Mouse (Mus musculus) kidney, embryonic 14.5 days (tissue): Measurements from ENCODE around the gene Ikzf2. TPM values are rescaled to one million over a fixed set of nuclear protein-coding genes. Genes with fewer than 3 reads are reported as not detected.

ENCODE experiments used
- ATAC-seq: fragments of 200-750 bp; cut with Nextera tagmentation; 2 replicates; pipeline ENCODE4 v1.8.0; 2017; ENCODE audit warnings: moderate number of reproducible peaks, mild to moderate bottlenecking, moderate TSS enrichment, moderate library complexity; ENCODE audit not compliant: low FRiP score, low TSS enrichment
- H3K27ac ChIP-seq: fragments of 300-500 bp; sonication (generic); 2 replicates; pipeline ENCODE4 v1.5.1; 2014; ENCODE audit warnings: low read depth, mild to moderate bottlenecking, low read length, moderate library complexity, mixed read lengths
- H3K27me3 ChIP-seq: fragments of 300-500 bp; sonication (generic); 2 replicates; pipeline ENCODE4 v1.6.1; 2014; ENCODE audit warnings: mild to moderate bottlenecking, low read length; ENCODE audit not compliant: control insufficient read depth, insufficient read depth
- H3K36me3 ChIP-seq: fragments of 300-500 bp; sonication (generic); 2 replicates; pipeline ENCODE4 v1.6.1; 2014; ENCODE audit warnings: low read length, mixed read lengths; ENCODE audit not compliant: control insufficient read depth, insufficient read depth
- H3K4me1 ChIP-seq: fragments of 300-500 bp; sonication (generic); 2 replicates; pipeline ENCODE4 v1.6.1; 2014; ENCODE audit warnings: low read length, mixed read lengths; ENCODE audit not compliant: control insufficient read depth, insufficient read depth
- H3K4me2 ChIP-seq: fragments of 300-500 bp; sonication (generic); replicated peaks from 2 replicates; pipeline ENCODE4 v1.6.1; 2014; ENCODE audit warnings: low read depth, mild to moderate bottlenecking, low read length
- H3K4me3 ChIP-seq: fragments of 300-500 bp; sonication (generic); 2 replicates; pipeline ENCODE4 v1.5.1; 2014; ENCODE audit warnings: mild to moderate bottlenecking, low read length
- H3K9ac ChIP-seq: fragments of 300-500 bp; sonication (generic); 2 replicates; pipeline ENCODE4 v1.6.1; 2014; ENCODE audit warnings: low read depth, mild to moderate bottlenecking, low read length, moderate library complexity
- H3K9me3 ChIP-seq: fragments of 300-500 bp; sonication (generic); 2 replicates; pipeline ENCODE4 v1.6.1; 2016; ENCODE audit warnings: low read length; ENCODE audit not compliant: control insufficient read depth
- WGBS: fragments of 180-500 bp; shearing (Covaris S2); extraction: QIAGEN DNeasy Blood & Tissue Kit; methylation state at CpG from one replicate; pipeline ENCODE4 v1.1.7; 2014; 5-methylcytosine and 5-hydroxymethylcytosine counted together
- polyA plus RNA-seq: library from polyadenylated mRNA; unstranded; fragments of >200 nt; fragmentation: Nextera tagmentation; extraction: Ambion mirVana; gene quantifications from 2 replicates; pipeline ENCODE4 v1.2.1, GENCODE M21; 2014

Gene Ikzf2
- polyA plus RNA-seq, 1 experiment from 2014 or later, result 4.8 TPM

DNA sequence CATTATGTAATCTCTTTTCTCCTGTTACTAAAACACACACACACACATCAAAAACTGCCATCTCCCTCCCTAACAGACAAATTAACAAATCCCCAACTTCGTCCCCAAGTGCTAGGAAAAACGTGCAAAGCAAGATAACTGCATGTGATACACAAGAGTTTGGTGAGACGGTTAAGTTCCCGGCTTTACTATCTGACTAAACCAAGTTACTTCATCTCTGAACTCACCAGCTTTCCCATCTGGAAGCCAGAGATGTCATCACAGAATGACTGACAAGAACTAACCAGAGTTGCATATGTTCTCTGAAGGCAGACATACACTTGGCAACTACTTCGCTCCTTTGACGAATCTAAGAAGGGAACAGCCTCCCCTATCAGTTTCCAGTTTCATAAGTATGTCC is 56.5 kb downstream of the Ikzf2 start:
- H3K4me3 ChIP-seq, result no peak overlapping the region
- ATAC-seq, result no peak
- H3K9me3 ChIP-seq, result no peaks in the 10 kb centered on the region
- no peak overlapping the region for H3K27ac ChIP-seq
- H3K9ac ChIP-seq, result no peak overlapping the region
- no peak overlapping the region for H3K4me2 ChIP-seq
- no peaks in the 10 kb centered on the region for H3K36me3 ChIP-seq
- H3K4me1 ChIP-seq, result no peaks in the 10 kb centered on the region
- 85% methylated on average over 6 of the region's 6 CpGs for WGBS
- H3K27me3 ChIP-seq, result no peaks in the 10 kb centered on the region

DNA sequence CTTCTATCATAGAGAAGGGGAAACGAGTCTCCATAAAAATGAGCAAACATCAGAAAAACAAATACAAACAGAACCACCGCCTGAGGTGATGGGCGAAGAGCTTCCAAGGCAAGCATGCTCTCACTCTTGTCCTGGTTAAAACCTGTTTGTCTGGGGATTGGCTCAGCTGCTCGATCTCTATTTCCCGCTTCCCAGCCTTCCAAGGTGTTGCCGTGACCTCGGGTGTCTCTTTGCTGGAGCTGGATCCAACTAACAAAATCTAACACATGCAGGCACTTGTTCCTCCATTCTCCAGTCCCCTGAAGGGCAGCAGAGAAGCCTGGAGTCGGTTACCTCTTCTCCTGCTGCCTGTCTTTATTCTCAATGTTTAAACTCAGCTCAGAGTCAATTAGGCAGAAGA is 57.5 kb downstream of the Ikzf2 start:
- no peak overlapping the region for H3K27ac ChIP-seq
- 83% methylated on average over 8 of the region's 8 CpGs for WGBS
- no peaks in the 10 kb centered on the region for H3K4me1 ChIP-seq
- no peak for ATAC-seq
- no peak overlapping the region for H3K9ac ChIP-seq
- H3K27me3 ChIP-seq, result no peaks in the 10 kb centered on the region
- no peak overlapping the region for H3K4me3 ChIP-seq
- no peaks in the 10 kb centered on the region for H3K36me3 ChIP-seq
- H3K9me3 ChIP-seq, result no peaks in the 10 kb centered on the region
- no peak overlapping the region for H3K4me2 ChIP-seq

DNA sequence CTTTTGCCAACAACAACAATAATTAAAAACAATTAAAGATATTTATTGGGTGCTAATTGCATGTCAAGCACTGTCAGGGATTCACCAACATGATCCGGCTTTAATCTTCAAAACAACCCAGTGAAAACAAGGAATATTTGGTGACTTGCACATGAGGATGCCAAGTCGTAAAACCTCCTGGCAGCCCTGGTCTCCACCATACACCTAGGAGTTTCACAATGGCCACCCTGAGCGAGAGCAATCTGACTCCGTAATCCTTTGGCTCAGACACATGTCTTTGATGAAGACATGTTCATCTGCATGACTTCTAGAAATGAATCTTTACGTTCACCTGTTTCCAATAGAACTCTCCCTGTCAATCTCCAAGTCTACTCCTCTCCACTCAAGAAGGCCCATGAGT is 75.0 kb downstream of the Ikzf2 start:
- Histone ChIP-seq H3K4me1 (peaks cover 3% of the 10 kb centered on the region; the same call in 1 of the 2 replicates), H3K4me3 (no peak overlapping the region), H3K9ac (no peak overlapping the region), H3K36me3 (no peaks in the 10 kb centered on the region), H3K27ac (no peak overlapping the region), H3K27me3 (no peaks in the 10 kb centered on the region), H3K4me2 (no peak overlapping the region), H3K9me3 (no peaks in the 10 kb centered on the region)
- no peak for ATAC-seq
- 90% methylated on average over 5 of the region's 5 CpGs for WGBS

DNA sequence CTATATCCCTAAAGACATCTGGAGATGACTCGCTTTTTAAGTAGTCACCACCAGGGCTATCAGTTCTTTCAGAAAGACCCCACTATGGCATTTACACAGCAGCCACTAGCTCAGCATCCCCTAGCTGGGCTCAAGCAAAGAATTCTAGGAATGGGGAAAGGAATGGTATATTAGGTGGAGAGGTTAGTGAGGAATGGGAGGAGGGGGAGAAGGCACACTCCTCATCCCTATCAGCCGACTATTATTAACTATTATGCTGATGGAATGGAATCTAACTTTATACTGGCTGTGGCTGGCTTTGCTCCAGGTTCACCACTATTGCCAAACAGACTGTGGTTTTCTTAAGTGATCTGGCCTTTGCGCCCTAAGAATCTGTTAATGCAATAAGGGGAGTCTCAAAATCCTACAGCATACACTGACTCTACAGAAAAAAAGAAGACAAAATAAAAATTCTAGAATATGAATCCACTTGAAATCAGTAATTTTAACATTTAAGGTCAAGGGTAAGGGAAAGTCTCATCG is 75.8 kb downstream of the Ikzf2 start:
- Histone ChIP-seq H3K9me3 (no peaks in the 10 kb centered on the region), H3K4me3 (no peak overlapping the region), H3K9ac (no peak overlapping the region), H3K27me3 (no peaks in the 10 kb centered on the region), H3K27ac (no peak overlapping the region), H3K4me2 (no peak overlapping the region), H3K36me3 (no peaks in the 10 kb centered on the region), H3K4me1 (peaks cover 3% of the 10 kb centered on the region; the same call in 1 of the 2 replicates)
- 79% methylated on average over 4 of the region's 4 CpGs for WGBS
- ATAC-seq, result no peak

GRCm38 (mm10) chr1:69610791-69611190 is 76.3 kb downstream of the Ikzf2 start:
- Histone ChIP-seq H3K9me3 (no peaks in the 10 kb centered on the region), H3K36me3 (no peaks in the 10 kb centered on the region), H3K4me2 (no peak overlapping the region), H3K27ac (no peak overlapping the region), H3K27me3 (no peaks in the 10 kb centered on the region), H3K4me3 (no peak overlapping the region), H3K9ac (no peak overlapping the region), H3K4me1 (peaks cover 3% of the 10 kb centered on the region; the same call in 1 of the 2 replicates)
- WGBS, result 49% methylated on average over 7 of the region's 7 CpGs
- ATAC-seq, result no peak

DNA sequence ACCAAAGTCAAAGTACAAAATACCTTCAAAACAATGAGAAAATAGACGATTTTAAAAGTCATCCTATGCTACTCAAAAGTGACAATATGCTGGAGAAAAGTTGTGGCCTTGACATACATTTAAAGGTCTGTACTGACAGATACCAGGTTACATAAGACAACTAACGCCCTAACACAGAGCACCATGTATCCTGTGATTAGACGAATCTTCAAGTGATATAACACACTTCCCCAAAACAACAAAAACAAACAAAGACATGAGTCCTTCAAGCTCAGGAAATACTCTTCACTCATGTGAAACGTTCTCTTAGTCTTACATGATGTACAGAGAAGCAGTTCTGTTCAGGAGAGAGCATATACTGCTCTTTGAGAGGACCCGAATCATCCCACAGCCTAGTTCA is 78.2 kb downstream of the Ikzf2 start:
- no peak for ATAC-seq

GRCm38 (mm10) chr1:69606844-69607243 is 80.2 kb downstream of the Ikzf2 start:
- H3K27me3 ChIP-seq, result no peaks in the 10 kb centered on the region
- 67% methylated on average over 1 of the region's 1 CpGs for WGBS
- H3K4me2 ChIP-seq, result no peak overlapping the region
- no peaks in the 10 kb centered on the region for H3K36me3 ChIP-seq
- H3K4me3 ChIP-seq, result no peak overlapping the region
- no peak overlapping the region for H3K27ac ChIP-seq
- ATAC-seq, result no peak
- peaks cover 3% of the 10 kb centered on the region; the same call in 1 of the 2 replicates for H3K4me1 ChIP-seq
- no peaks in the 10 kb centered on the region for H3K9me3 ChIP-seq
- H3K9ac ChIP-seq, result no peak overlapping the region

More for the DNA sequence above, 78.2 kb downstream of the Ikzf2 start:
- H3K9ac ChIP-seq, result no peak overlapping the region
- no peak overlapping the region for H3K4me2 ChIP-seq
- WGBS, result 79% methylated on average over 5 of the region's 5 CpGs
- no peaks in the 10 kb centered on the region for H3K27me3 ChIP-seq
- no peaks in the 10 kb centered on the region for H3K9me3 ChIP-seq
- H3K4me1 ChIP-seq, result peaks cover 3% of the 10 kb centered on the region; the same call in 1 of the 2 replicates
- H3K4me3 ChIP-seq, result no peak overlapping the region
- no peaks in the 10 kb centered on the region for H3K36me3 ChIP-seq
- no peak overlapping the region for H3K27ac ChIP-seq

DNA sequence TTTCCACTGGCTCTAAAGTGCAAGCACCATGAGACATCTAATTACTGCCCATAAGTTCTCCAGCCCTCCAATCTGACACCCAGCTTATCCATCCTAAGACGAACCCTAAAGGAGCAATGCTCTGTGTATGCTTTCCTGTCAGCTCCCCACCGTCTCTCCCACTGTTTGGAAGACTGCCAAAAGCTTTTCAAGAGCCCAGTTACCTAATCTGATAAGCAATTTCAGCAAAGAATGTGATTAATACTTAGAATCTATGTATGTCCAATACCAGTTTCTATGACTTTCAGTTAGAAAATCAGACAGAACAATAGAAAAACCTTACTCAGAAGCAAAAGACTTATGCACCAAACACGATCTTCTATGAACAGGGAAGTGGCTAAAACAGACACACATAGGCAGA is 82.8 kb downstream of the Ikzf2 start:
- H3K4me2 ChIP-seq, result no peak overlapping the region
- no peaks in the 10 kb centered on the region for H3K9me3 ChIP-seq
- H3K36me3 ChIP-seq, result no peaks in the 10 kb centered on the region
- H3K4me1 ChIP-seq, result no peaks in the 10 kb centered on the region
- 40% methylated on average over 3 of the region's 3 CpGs for WGBS
- ATAC-seq, result no peak
- H3K27me3 ChIP-seq, result no peaks in the 10 kb centered on the region
- H3K27ac ChIP-seq, result no peak overlapping the region
- no peak overlapping the region for H3K4me3 ChIP-seq
- no peak overlapping the region for H3K9ac ChIP-seq

DNA sequence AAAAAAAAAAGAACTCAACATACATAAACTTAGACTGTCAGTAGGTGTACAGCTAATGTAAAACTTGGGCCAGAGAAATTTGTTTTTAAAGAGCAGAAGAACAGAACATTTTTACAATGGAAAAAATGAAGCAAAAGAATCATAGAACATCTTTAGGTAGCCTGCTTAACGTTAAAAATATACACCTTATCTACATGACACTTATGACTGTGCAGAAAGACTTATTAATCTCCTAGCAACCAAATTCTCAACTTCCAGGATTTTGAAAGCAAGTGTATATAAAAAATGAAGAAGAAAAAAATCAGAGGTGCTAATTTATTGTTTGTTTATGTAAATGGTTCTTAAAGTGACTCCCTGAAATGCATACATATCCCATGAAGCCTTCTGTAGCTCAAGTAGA is 86.1 kb downstream of the Ikzf2 start:
- WGBS, result 81% methylated on average over 1 of the region's 1 CpGs
- Histone ChIP-seq H3K27ac (no peak overlapping the region), H3K9ac (no peak overlapping the region), H3K27me3 (no peaks in the 10 kb centered on the region), H3K4me2 (no peak overlapping the region), H3K4me1 (no peaks in the 10 kb centered on the region), H3K9me3 (no peaks in the 10 kb centered on the region), H3K4me3 (no peak overlapping the region), H3K36me3 (no peaks in the 10 kb centered on the region)
- no peak for ATAC-seq
